Mouse (Mus musculus): ENCODE data around the gene Fgfr2.

- no peak for TF ChIP-seq POLR2A (IDR thresholded peaks at IDR 0.05; ENCODE audit: borderline replicate concordance, extremely low read depth, low read depth, low read length)
- TF ChIP-seq CTCF (IDR thresholded peaks at IDR 0.05; ENCODE audit: insufficient read depth, low read length), result no peak
Observed at GRCm38 (mm10) chr7:133027930-133028329, 95.2 kb downstream of the Fgfr2 start.
